Mouse (Mus musculus): ENCODE results near the gene Meox1. TPM values are rescaled to one million over a fixed set of nuclear protein-coding genes. Genes with fewer than 3 reads are reported as not detected.

Gene Meox1
- polyA plus RNA-seq, 1 experiment from 2014 or later, result 20.8 TPM

GRCm38 (mm10) chr11:101874978-101875377, 19.2 kb downstream of the Meox1 start:
- H3K36me3 ChIP-seq, result no peaks in the 10 kb centered on the region
- H3K27ac ChIP-seq, result no peak overlapping the region
- H3K4me2 ChIP-seq (replicated peaks), result no peak overlapping the region
- no peaks in the 10 kb centered on the region for H3K27me3 ChIP-seq
- H3K9me3 ChIP-seq, result no peaks in the 10 kb centered on the region
- H3K9ac ChIP-seq, result no peak overlapping the region
- no peak overlapping the region for H3K4me3 ChIP-seq
- H3K4me1 ChIP-seq, result peaks cover 53% of the 10 kb centered on the region
- no peak for ATAC-seq (ENCODE audit: low FRiP score, low read depth)
- 48% methylated on average over 5 of the region's 5 CpGs for WGBS

- peak overlapping the region; percentile 45; the same call in 1 of the 2 replicates for H3K27ac ChIP-seq
- H3K9ac ChIP-seq, result no peak overlapping the region
- H3K4me2 ChIP-seq (replicated peaks), result no peak overlapping the region
- H3K27me3 ChIP-seq, result no peaks in the 10 kb centered on the region
- H3K4me3 ChIP-seq, result no peak overlapping the region
- no peaks in the 10 kb centered on the region for H3K36me3 ChIP-seq
- ATAC-seq (ENCODE audit: low FRiP score, low read depth), result no peak
- peaks cover 49% of the 10 kb centered on the region for H3K4me1 ChIP-seq
- no peaks in the 10 kb centered on the region for H3K9me3 ChIP-seq
- 28% methylated on average over 8 of the region's 8 CpGs for WGBS
These were observed 20.3 kb downstream of the Meox1 start for GRCm38 (mm10) chr11:101873909-101874308.

- no peak overlapping the region for H3K27ac ChIP-seq
These were observed 22.7 kb downstream of the Meox1 start for GRCm38 (mm10) chr11:101871435-101871834.

GRCm38 (mm10) chr11:101870067-101870765, 24.0 kb downstream of the Meox1 start:
- 0 out of 2 replicates have a peak overlapping the region, but pooled peaks have one; percentile 9 for H3K9ac ChIP-seq
- H3K4me2 ChIP-seq (replicated peaks), result peak overlapping the region; percentile 33
- no peaks in the 10 kb centered on the region for H3K27me3 ChIP-seq
- no peak for ATAC-seq (ENCODE audit: low FRiP score, low read depth)
- H3K36me3 ChIP-seq, result no peaks in the 10 kb centered on the region
- no peak overlapping the region for H3K4me3 ChIP-seq
- no peaks in the 10 kb centered on the region for H3K9me3 ChIP-seq
- 41% methylated on average over 18 of the region's 18 CpGs for WGBS
- peaks cover 49% of the 10 kb centered on the region for H3K4me1 ChIP-seq
- H3K27ac ChIP-seq, result no peak overlapping the region

More at GRCm38 (mm10) chr11:101871435-101871834, 22.7 kb downstream of the Meox1 start:
- Histone ChIP-seq H3K36me3 (no peaks in the 10 kb centered on the region), H3K9ac (no peak overlapping the region), H3K4me2 (replicated peaks) (no peak overlapping the region), H3K4me1 (peaks cover 49% of the 10 kb centered on the region), H3K9me3 (no peaks in the 10 kb centered on the region), H3K4me3 (no peak overlapping the region), H3K27me3 (no peaks in the 10 kb centered on the region)
- 43% methylated on average over 6 of the region's 6 CpGs for WGBS
- ATAC-seq (ENCODE audit: low FRiP score, low read depth), result no peak

- no peak for ATAC-seq (ENCODE audit: low FRiP score, low read depth)
- H3K27ac ChIP-seq, result peak overlapping the region; percentile 63; the same call in 1 of the 2 replicates
- WGBS, result 27% methylated on average over 12 of the region's 12 CpGs
- H3K4me3 ChIP-seq, result no peak overlapping the region
- no peak overlapping the region for H3K9ac ChIP-seq
- H3K4me2 ChIP-seq (replicated peaks), result no peak overlapping the region
- peaks cover 31% of the 10 kb centered on the region for H3K4me1 ChIP-seq
- no peaks in the 10 kb centered on the region for H3K27me3 ChIP-seq
- H3K36me3 ChIP-seq, result no peaks in the 10 kb centered on the region
- H3K9me3 ChIP-seq, result no peaks in the 10 kb centered on the region
These were observed 26.6 kb downstream of the Meox1 start for GRCm38 (mm10) chr11:101867513-101868052.

GRCm38 (mm10) chr11:101858742-101859141, 35.4 kb downstream of the Meox1 start:
- 17% methylated on average over 5 of the region's 5 CpGs for WGBS
- no peak for ATAC-seq (ENCODE audit: low FRiP score, low read depth)

GRCm38 (mm10) chr11:101855950-101856712, 38.0 kb downstream of the Meox1 start:
- Histone ChIP-seq H3K27me3 (no peaks in the 10 kb centered on the region), H3K4me3 (no peak overlapping the region), H3K4me2 (replicated peaks) (no peak overlapping the region), H3K27ac (no peak overlapping the region), H3K36me3 (no peaks in the 10 kb centered on the region), H3K9ac (no peak overlapping the region), H3K4me1 (peaks cover 23% of the 10 kb centered on the region), H3K9me3 (no peaks in the 10 kb centered on the region)
- 65% methylated on average over 9 of the region's 9 CpGs for WGBS
- ATAC-seq (ENCODE audit: low FRiP score, low read depth), result no peak

More at GRCm38 (mm10) chr11:101858742-101859141, 35.4 kb downstream of the Meox1 start:
- H3K27ac ChIP-seq, result no peak overlapping the region
- H3K9me3 ChIP-seq, result no peaks in the 10 kb centered on the region
- peaks cover 15% of the 10 kb centered on the region; the same call in 1 of the 2 replicates for H3K4me1 ChIP-seq
- H3K27me3 ChIP-seq, result no peaks in the 10 kb centered on the region
- no peak overlapping the region for H3K4me2 ChIP-seq (replicated peaks)
- H3K36me3 ChIP-seq, result no peaks in the 10 kb centered on the region
- no peak overlapping the region for H3K4me3 ChIP-seq
- no peak overlapping the region for H3K9ac ChIP-seq

GRCm38 (mm10) chr11:101851042-101851441, 43.1 kb downstream of the Meox1 start:
- H3K27ac ChIP-seq, result no peak overlapping the region
- H3K9ac ChIP-seq, result no peak overlapping the region
- peaks cover 12% of the 10 kb centered on the region for H3K4me1 ChIP-seq
- H3K36me3 ChIP-seq, result no peaks in the 10 kb centered on the region
- no peak overlapping the region for H3K4me2 ChIP-seq (replicated peaks)
- no peaks in the 10 kb centered on the region for H3K27me3 ChIP-seq
- ATAC-seq (ENCODE audit: low FRiP score, low read depth), result no peak
- no peaks in the 10 kb centered on the region for H3K9me3 ChIP-seq
- H3K4me3 ChIP-seq, result no peak overlapping the region
- 75% methylated on average over 7 of the region's 7 CpGs for WGBS

- no peaks in the 10 kb centered on the region for H3K27me3 ChIP-seq
- H3K9me3 ChIP-seq, result peaks cover 6% of the 10 kb centered on the region
- 82% methylated on average over 4 of the region's 4 CpGs for WGBS
- H3K36me3 ChIP-seq, result no peaks in the 10 kb centered on the region
- no peak overlapping the region for H3K4me2 ChIP-seq (replicated peaks)
- no peak for ATAC-seq (ENCODE audit: low FRiP score, low read depth)
- no peak overlapping the region for H3K9ac ChIP-seq
- H3K27ac ChIP-seq, result no peak overlapping the region
- peaks cover 12% of the 10 kb centered on the region for H3K4me1 ChIP-seq
- no peak overlapping the region for H3K4me3 ChIP-seq
These were observed 44.9 kb downstream of the Meox1 start for GRCm38 (mm10) chr11:101849286-101849685.

- H3K9ac ChIP-seq, result no peak overlapping the region
- H3K4me3 ChIP-seq, result no peak overlapping the region
- 86% methylated on average over 5 of the region's 5 CpGs for WGBS
- peaks cover 18% of the 10 kb centered on the region for H3K4me1 ChIP-seq
- no peak for ATAC-seq (ENCODE audit: low FRiP score, low read depth)
- no peaks in the 10 kb centered on the region for H3K36me3 ChIP-seq
- no peaks in the 10 kb centered on the region for H3K27me3 ChIP-seq
- H3K4me2 ChIP-seq (replicated peaks), result no peak overlapping the region
- peaks cover 6% of the 10 kb centered on the region for H3K9me3 ChIP-seq
- H3K27ac ChIP-seq, result no peak overlapping the region
These were observed 46.7 kb downstream of the Meox1 start for GRCm38 (mm10) chr11:101847509-101847908.

GRCm38 (mm10) chr11:101842773-101843163, 51.4 kb downstream of the Meox1 start:
- WGBS, result 80% methylated on average over 3 of the region's 3 CpGs
- Histone ChIP-seq H3K4me3 (no peak overlapping the region), H3K36me3 (no peaks in the 10 kb centered on the region), H3K27ac (peak overlapping the region; percentile 53; the same call in 1 of the 2 replicates), H3K4me1 (peaks cover 22% of the 10 kb centered on the region), H3K27me3 (no peaks in the 10 kb centered on the region), H3K9ac (no peak overlapping the region), H3K9me3 (peaks cover 8% of the 10 kb centered on the region), H3K4me2 (replicated peaks) (no peak overlapping the region)
- ATAC-seq (ENCODE audit: low FRiP score, low read depth), result no peak

All from limb, embryonic 13.5 days (tissue).